Mouse (Mus musculus) CH12.LX (cell line): ENCODE measurements at regions not wholly inside any gene's neighbourhood (a gene's known extent, or its start where the extent isn't known, plus 50 kb on each side); places are given as distances from the start of the nearest gene placed in this dataset.

Experiments used
- CHD2 ChIP-seq: IDR thresholded peaks from 2 replicates; pipeline ENCODE4 v1.6.1; 2011; ENCODE audit warnings: low read length, improper control_type of control experiment
- CTCF ChIP-seq, 2 experiments: IDR thresholded peaks in 1 of 2; conservative IDR thresholded peaks in 1 of 2; 2 replicates each; pipeline ENCODE4 v1.5.1; 2011 to 2012; ENCODE audit warnings: low read depth in 2 of 2, low read length in 2 of 2, improper control_type of control experiment in 1 of 2, inconsistent platforms in 1 of 2, mild to moderate bottlenecking in 1 of 2, moderate library complexity in 1 of 2
- E2F4 ChIP-seq: IDR thresholded peaks from 2 replicates; pipeline ENCODE4 v1.6.1; 2011; ENCODE audit warnings: low read depth, low read length, improper control_type of control experiment; ENCODE audit not compliant: insufficient replicate concordance
- EP300 ChIP-seq: IDR thresholded peaks from 2 replicates; pipeline ENCODE4 v1.6.1; 2011; ENCODE audit warnings: low read length, improper control_type of control experiment
- ETS1 ChIP-seq: conservative IDR thresholded peaks from 2 replicates; pipeline ENCODE4 v1.6.1; 2012; ENCODE audit warnings: low read depth, mild to moderate bottlenecking, inconsistent platforms, low read length, improper control_type of control experiment, moderate library complexity
- IRF4 ChIP-seq: IDR thresholded peaks from 2 replicates; pipeline ENCODE4 v1.6.1; 2014; ENCODE audit warnings: low read depth, mild to moderate bottlenecking, inconsistent platforms, low read length, improper control_type of control experiment
- KAT2A ChIP-seq: IDR thresholded peaks from 2 replicates; pipeline ENCODE4 v1.6.1; 2012; ENCODE audit warnings: low read length, improper control_type of control experiment, inconsistent platforms; ENCODE audit not compliant: insufficient replicate concordance
- MYC ChIP-seq: IDR thresholded peaks from 2 replicates; pipeline ENCODE4 v1.6.1; 2011; ENCODE audit warnings: low read depth, mild to moderate bottlenecking, improper control_type of control experiment, low read length
- PAX5 ChIP-seq: IDR thresholded peaks from 2 replicates; pipeline ENCODE4 v1.6.1; 2012; ENCODE audit warnings: low read length, inconsistent platforms, mixed read lengths
- POLR2A ChIP-seq: IDR thresholded peaks from 2 replicates; pipeline ENCODE4 v1.6.1; 2011; ENCODE audit warnings: low read depth, mild to moderate bottlenecking, improper control_type of control experiment, low read length
- POLR2AphosphoS2 ChIP-seq: IDR thresholded peaks from 2 replicates; pipeline ENCODE4 v1.6.1; 2011; ENCODE audit warnings: low read depth, low read length, improper control_type of control experiment
- USF1 ChIP-seq: IDR thresholded peaks from 2 replicates; pipeline ENCODE4 v1.6.1; 2014; ENCODE audit warnings: low read depth, mild to moderate bottlenecking, inconsistent platforms, low read length, improper control_type of control experiment
- ZC3H11A ChIP-seq: IDR thresholded peaks from 2 replicates; pipeline ENCODE4 v1.6.1; 2012; ENCODE audit warnings: low read depth, mild to moderate bottlenecking, inconsistent platforms, low read length, improper control_type of control experiment

GRCm38 (mm10) chr3:48804398-48804797, 952.7 kb downstream of the Pcdh18 start:
- no peak for TF ChIP-seq KAT2A
- TF ChIP-seq PAX5: no peak
- TF ChIP-seq CTCF (conservative IDR thresholded peaks at IDR 0.05 in 1 of 2, IDR thresholded peaks at IDR 0.05 in 1 of 2; ENCODE audit: low read depth in 2 of 2, low read length in 2 of 2): no peak
- no peak for TF ChIP-seq ZC3H11A
- TF ChIP-seq MYC: no peak
- no peak for TF ChIP-seq CHD2
- TF ChIP-seq ETS1: no peak
- TF ChIP-seq POLR2A: no peak
- TF ChIP-seq POLR2AphosphoS2: no peak
- no peak for TF ChIP-seq EP300
- TF ChIP-seq E2F4: no peak
- no peak for TF ChIP-seq IRF4
- no peak for TF ChIP-seq USF1
